Mouse (Mus musculus): ENCODE measurements around the gene Ndufaf1.
A peak's percentile ranks its signal among the peaks of the same experiment; 100 is the strongest.
"Not testable (repeated sequence)": the region's sequence is repeated elsewhere in the genome, so short reads cannot be mapped to it uniquely, and the experiment has no call there.

Ndufaf1 gene

DNA sequence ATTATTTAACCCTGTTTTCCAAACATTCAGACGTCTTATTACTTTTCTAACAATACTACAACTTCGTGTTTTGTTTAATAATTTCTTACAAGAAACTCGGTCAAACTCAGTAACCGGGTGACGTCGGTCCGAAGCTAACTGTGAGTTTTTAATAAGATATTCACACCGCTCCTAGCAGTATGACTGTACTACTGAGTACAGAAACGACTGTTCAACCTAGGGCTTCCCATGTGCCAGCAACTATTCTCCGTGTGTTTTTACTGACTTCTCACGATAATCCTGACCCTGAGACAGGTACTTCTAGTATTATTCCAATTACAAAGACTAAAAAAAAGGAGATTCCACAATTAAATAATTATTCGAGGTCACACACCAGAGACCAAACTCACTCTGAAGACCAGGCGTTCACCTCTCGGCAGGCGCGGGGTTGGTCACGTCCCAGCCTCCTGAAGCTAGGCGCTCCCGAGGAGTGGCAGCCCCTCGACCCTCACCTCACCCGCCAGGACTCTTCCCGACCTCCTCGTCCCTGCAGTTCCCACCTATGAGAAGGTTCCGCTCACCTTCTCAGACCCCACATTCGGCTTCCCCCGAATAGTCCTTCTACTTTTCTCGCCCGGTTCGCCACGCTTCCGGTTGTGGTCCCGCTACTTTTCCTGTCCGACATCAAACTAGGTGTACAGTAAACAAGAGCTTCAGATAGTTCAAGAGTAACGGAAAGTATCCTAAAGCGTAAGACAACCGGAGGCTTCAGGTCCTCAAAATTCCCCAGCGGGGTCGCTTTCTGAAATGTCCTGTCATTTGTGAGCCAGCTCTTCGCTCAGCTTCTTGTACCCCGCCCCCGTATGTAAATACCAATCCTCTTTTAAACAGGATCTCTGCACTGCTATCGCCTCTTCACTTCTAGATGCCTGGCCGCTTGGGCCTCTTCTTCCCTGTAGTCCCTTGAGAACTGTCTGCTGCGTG is at the start of gene Ndufaf1:
Gene Ndufaf1 (minus strand): TSS at position 608 of the 963 bp plus-strand sequence.
- DNase-seq (ENCODE audit: low spot score in 2 of 2) = peak; percentile 67 to 70

DNA sequence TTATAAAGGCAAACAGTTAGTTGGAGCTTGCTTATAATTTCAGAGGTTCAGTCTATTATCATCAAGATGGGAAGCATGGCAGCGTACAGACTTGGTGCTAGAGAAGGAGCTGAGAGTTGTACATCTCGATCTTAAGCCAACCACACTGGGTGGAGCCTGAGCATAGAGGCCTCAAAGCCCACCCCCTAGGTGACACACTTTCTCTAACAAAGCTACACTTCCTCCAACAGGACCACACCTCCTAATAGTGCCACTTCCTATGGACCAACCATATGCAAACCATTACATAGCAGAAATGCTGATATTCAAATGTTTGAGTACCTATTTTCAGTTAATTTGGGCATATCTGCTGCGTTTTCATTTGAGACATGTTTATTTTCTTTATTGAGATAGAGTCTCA is 47.4 kb upstream of the Ndufaf1 start:
- DNase-seq (ENCODE audit: low spot score in 2 of 2) = no peak

DNA sequence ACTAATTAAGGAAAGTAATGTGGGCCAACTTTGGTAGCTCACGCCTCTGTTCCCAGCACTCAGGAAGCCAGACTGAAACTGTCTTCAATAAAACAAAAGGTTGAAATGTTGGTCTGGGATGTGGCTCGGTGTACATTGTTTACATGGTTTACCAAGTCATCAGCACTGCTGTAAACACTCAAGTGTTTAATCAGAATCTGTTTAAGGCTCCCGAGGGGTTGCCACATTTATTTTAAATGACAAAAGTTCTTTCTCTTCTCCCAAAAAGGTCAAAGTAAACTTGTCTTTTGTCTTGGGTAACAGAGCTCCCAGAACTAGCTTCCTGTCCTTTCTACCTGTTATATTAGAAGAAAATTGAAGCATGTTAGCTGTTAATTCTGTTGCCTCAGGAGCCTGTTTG is 45.0 kb upstream of the Ndufaf1 start:
- DNase-seq (ENCODE audit: low spot score in 2 of 2) = no peak

DNA sequence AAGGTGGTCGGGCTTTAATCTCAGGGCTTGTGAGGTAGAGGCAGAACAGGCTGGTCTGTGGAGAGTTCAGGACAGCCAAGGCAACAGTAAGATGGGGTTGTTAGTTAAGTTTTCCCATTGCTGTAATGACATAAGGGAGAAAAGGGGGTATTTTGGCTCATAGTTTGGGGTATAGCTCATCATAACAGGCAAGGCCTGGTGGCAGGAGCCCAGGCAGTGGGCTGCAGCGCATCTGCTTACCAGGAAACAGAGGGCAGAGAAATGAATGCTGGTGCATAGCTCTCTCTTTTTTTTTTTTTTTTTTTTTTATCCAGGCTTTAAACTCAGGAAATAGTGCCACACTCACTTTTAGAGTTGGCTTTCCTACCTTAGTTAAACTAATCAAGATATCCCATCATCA is 40.5 kb upstream of the Ndufaf1 start:
- DNase-seq (ENCODE audit: low spot score in 2 of 2) = no peak

DNA sequence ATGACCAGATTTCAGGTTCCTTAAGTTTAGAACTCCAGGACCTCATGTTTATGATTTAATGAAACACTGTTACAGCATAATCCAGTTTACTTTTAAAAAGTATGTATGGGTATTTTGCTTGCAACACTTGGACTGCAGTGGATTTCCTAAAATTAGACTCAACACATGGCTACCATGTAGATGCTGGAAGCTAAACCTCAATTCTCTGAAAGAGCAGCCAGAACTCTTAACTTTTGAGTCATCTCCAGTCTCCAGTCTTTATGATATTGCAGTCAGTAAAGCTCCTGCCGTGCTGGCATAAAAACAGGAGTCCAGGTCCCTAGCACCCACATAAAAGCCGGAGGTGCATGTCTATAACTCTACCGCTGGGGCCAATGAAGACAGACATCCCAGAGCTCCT is 37.3 kb upstream of the Ndufaf1 start:
- DNase-seq (ENCODE audit: low spot score in 2 of 2) = no peak

DNA sequence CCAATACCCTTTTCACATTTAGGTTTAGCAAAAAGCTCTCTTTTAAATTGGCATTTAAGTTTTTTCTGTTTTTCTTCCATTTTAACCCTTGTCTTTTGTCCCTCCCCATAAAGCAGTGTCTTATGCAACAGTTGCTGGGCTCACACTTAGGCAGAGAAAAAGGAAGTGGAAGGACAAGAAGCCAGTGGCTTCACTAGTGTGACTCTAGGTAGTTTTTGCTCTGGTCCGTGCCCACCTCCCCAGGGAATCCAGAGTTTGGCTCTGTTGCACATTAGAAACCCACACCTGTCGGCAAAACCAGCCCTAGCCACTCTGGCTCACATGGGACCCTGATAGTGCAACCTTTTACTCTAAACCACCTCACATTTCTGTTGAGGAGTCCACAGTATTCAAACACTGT is 35.8 kb upstream of the Ndufaf1 start:
- no peak for DNase-seq (ENCODE audit: low spot score in 2 of 2)

DNA sequence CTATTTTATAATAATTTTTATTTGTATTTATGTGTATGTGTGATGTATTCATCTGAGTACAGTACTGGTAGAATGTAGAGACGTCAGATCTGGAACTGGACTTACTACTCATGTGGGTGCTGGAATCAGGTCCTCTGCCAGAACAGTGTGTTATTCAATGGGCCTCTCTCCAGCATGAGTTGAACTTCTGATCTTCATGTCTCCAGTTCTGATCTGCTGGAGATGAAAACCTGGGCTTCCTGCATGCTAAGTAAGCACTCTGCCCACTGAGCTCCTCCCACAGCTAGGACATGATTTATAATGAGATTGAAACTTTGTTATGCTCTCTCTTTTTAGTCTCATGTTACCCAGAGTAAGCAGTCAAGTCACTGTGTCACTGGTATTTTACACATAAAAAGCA is 33.5 kb upstream of the Ndufaf1 start:
- DNase-seq (ENCODE audit: low spot score in 2 of 2) = no peak

DNA sequence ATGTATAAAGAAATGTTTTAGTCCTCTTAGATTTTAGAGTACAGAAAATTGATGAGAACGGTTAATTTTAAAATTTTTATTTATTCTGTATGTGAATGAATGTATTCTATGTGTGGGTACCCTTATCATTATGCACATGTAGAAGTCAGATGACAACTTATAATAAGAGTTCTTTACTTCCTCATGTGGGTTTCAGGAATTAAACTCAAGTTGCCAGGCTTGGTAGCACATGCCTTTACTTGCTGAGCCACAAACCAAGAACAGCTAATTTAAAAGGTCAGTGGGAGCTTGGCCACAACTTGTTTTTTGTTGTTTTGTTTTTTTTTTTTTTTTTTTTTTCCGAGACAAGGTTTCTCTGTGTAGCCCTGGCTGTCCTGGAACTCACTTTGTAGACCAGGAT is 32.2 kb upstream of the Ndufaf1 start:
- no peak for DNase-seq (ENCODE audit: low spot score in 2 of 2)

DNA sequence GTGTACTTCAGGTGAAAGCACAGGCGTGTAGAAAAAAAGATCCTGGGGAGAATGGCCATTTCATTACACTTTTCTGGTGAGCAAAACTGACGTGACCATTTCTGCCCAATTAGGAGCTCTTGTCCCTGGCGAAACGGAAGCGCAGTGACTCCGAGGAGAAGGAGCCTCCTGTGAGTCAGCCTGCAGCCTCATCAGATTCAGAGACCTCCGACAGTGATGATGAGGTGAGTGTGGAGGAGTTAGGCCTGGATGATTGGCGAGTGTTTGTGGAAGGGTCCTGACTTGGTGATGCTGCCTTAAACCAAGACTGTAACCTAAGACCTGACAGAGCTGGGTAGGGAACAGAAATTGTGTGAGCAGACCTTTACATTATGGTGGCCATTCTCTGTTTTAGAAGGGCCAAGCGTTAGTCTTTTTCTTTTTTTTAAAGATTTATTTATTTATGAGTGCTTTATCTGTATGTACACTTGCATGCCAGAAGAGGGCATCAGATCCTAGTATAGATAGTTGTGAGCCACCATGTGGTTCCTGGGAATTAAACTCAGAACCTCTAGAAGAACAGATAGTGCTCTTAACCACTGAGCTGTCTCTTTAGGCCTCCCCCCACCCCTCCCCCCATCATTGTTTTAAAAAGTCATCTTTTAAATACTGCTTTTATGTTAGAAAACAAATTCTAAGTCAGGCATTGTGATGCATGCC is 29.5 kb upstream of the Ndufaf1 start:
- no peak for DNase-seq (ENCODE audit: low spot score in 2 of 2)

DNA sequence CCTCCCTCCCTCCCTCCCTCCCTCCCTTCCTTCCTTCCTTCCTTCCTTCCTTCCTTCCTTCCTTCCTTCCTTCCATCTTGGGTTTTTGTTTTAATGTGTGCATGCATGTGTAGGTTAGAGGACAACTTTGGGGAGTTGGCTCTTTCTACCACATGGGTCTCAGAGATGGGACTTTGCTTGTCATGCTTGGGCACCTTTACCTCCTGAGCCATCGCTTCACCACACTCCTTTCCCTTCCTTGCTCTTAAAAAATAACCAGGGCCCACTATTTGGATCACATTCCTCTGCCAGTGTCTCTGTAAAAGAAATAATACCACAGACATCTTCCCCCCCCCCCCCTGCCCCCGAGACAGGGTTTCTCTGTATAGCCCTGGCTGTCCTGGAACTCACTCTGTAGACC is 21.1 kb upstream of the Ndufaf1 start:
- DNase-seq (ENCODE audit: low spot score in 2 of 2) = no peak

DNA sequence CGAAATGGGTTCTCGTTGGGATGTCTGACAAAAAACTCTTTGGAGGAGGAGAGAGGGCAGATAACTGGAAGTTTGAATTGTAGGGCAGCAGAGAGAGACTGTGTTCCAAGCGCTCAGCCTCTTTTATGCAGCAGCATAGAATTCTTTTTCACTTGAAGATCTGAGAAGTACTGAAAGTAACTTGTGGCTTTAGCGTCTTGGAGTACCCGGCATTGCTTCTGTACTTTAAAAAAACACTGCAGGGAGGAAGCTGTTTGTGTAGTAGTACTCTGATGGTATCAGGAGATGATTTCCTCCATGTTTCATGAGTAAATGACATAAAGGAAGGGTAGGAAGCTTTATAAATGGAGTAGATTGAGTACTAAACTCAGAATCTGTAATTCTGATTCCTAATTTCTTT is 13.2 kb upstream of the Ndufaf1 start:
- DNase-seq (ENCODE audit: low spot score in 2 of 2) = no peak

DNA sequence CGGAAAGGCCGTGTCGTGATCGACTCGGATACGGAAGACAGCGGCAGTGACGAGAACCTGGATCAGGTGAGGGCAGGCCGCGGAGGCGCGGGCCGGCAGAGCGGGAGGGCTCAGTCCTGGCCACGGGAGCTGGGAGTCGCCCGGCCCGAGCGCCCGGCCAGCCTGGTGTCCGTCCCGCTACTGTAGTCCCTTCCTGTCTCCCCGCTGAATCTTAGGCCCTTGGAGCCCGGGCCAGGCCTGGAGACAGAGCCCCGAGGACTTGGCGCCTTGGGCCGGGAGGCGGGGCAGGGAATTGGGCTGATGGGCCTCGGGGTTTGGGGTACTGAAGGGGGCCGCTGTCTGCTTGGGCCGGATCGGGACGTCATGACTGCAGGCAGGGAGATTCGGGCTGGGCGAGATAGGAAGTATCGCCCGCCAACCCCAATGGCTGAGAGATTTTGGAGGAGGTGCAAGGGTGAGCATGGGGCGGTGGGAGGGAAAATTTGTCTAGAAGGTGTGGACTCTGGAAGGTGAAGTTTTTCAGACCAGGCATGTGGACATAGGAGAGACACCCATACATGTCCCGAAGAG is 12.7 kb upstream of the Ndufaf1 start:
- DNase-seq (ENCODE audit: low spot score in 2 of 2) = no peak

DNA sequence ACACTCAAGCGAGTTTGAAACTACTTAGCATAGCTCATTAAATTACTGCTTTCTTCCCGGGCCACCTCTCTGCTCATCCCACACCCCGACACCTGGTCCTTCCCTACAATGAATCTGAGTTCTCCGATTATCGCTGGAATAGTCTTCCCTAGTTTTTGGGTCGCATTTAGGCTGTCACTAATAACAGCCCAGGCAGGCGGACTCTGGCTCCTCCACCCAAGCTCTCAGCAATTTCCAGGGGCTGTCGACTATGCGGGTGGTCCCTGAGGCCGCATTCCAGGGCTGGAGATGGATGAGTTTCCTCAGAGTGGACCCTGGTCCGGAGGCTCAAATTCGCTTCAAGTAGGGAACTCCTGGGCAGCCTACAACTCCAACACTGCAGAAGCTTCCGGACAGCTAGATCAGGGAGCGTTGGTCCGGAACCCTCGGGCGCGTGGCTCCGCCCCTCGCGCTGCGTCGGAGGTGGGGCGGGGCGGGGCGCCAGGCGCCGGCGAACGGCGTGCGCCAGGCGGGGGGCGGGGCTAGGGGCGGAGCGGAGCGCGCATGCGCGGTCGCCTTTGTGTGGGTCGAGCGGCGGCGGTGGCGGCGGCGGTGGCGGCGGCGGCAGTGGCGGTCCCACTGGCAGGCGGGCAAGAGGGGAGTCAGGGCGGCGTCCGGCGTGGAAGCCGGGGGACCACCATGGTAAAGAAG is 12.0 kb upstream of the Ndufaf1 start, which contains the start of gene Rtf1:
Gene Rtf1 (plus strand): TSS at position 544 of the 690 bp plus-strand sequence.
- DNase-seq (ENCODE audit: low spot score in 2 of 2) = peak; percentile 83 to 86

DNA sequence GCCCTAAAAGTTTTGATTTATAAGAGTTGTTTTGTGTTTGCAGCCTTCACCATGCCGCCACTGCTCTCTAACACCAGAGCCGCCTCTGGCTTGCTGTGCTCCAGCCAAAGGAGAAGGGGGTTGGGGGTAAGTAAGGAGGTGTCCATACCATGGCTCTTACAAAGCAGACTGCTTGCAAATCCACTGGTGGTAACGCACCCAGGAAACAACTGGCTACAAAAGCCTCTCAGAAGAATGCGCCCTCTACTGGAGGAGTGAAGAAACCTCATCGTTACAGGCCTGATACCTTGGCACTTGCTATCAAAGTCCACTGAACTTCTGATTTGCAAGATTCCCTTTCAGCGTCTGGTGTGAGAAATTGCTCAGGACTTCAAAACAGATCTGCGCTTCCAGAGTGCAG is 6.4 kb upstream of the Ndufaf1 start:
- no peak for DNase-seq (ENCODE audit: low spot score in 2 of 2)

DNA sequence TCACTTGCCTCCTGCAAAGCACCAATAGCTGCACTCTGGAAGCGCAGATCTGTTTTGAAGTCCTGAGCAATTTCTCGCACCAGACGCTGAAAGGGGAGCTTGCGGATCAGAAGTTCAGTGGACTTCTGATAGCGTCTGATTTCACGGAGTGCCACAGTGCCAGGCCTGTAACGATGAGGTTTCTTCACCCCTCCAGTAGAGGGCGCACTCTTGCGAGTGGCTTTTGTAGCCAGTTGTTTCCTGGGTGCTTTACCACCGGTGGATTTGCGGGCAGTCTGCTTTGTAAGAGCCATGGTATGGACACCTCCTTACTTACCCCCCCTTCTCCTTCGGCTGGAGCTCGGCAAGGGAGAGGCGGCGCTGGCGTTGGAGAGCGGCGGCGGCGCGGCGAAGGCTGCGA is 3.1 kb upstream of the Ndufaf1 start:
- not testable (repeated sequence) for DNase-seq (ENCODE audit: low spot score in 2 of 2)

DNA sequence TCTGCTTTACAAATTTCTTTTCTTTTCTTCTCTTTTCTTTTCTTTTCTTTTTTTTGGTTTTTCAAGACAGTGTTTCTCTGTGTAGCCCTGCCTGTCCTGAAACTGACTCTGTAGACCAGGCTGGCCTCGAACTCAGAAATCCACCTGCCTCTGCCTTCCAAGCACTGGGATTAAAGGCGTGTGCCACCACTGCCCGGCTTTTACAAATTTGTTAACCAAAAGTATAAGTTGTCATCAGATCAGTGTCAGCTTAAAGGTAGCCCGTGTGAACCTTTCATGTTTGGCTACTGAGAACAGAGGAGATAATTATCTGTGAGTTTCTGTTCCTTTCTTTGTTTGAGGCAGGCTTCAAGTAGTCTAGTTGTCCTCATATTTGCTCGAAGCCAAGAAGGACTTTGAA is 18.4 kb downstream of the Ndufaf1 start:
- no peak for DNase-seq (ENCODE audit: low spot score in 2 of 2)

DNA sequence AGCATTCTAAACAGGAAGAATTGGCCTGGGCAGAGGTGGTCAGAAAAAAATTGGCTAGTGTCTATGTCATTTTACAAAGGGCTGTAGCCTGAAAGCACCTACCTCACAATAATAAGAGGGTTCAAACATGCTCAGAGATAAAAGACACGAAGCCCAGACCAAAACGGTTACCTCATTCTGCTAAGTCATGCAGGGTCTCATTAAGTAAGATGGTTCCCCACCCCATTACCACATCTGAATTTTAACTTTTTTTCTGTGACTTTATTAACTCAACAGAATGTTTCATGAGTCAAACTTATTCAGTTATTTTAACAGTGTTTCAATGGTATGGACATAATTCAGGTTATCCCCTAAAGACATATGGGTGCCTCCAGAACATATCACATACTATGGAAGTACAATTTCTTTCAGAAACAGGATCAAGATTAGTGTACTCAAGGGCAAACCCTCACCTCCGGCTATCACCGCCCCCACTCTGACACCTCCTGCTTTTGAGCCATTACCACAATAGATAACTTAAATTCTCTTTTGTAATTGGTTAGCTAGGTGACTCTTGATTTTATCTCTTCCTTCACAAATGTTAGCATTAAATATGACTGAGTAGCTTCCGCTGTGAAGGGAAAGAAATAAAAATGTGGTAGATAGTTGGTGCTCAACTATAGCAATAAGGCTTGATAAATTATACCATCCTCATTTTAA is 21.3 kb downstream of the Ndufaf1 start:
- DNase-seq (ENCODE audit: low spot score in 2 of 2) = no peak

DNA sequence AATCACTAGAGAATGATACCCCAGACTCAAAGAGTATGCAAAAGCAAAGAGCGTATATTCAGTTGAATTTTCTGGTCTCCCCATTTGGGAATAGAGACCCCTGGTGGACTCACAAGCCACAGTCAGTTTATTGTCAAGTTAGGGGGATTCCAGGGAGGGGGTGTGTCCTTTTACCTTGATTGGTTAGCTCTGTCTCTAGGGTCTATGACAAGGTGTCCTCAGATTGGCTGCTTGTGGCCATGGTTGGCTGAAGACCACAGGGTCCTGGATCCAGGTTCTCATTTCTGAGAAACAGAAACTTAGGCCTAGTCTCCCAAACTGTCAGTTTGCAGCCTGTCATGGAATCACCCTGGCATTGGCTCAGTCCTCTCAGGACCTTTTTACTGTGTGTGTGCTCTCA is 25.8 kb downstream of the Ndufaf1 start:
- no peak for DNase-seq (ENCODE audit: low spot score in 2 of 2)

DNA sequence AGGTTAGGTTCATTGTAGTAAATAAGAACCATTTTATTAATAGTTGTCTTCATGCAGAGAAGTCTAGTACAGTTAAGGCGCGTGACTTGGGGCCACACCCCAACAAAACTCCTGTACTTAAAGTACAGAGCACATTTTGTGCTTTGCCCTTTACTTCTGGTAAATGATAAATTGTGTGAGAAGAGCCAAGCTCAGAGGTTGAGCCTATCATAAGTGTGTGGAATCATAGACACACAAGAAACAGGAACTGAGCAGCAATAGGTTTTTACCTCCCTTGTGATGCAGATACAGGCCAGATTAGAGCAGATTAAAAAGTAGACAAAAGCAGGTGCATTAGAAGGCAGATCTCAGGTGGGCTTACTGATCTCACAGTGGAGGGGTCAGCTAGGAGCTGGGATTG is 41.3 kb downstream of the Ndufaf1 start:
- no peak for DNase-seq (ENCODE audit: low spot score in 2 of 2)

DNA sequence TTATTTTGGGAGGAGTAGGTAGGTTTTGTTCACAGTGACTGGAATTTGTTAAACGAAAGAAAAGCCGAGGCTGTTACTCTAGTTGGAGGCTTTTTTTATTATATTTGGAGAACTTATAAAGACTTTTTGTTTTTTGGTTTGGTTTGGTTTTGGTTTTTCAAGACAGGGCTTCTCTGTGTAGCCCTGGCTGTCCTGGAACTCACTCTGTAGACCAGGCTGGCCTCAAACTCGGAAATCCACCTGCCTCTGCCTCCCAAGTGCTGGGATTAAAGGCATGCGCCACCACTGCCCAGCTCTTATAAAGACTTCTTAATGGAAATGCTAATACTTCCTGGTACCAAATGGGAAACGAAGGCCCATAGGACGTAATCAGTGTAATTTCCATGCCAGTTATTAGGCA is 43.6 kb downstream of the Ndufaf1 start:
- not testable (repeated sequence) for DNase-seq (ENCODE audit: low spot score in 2 of 2)

DNA sequence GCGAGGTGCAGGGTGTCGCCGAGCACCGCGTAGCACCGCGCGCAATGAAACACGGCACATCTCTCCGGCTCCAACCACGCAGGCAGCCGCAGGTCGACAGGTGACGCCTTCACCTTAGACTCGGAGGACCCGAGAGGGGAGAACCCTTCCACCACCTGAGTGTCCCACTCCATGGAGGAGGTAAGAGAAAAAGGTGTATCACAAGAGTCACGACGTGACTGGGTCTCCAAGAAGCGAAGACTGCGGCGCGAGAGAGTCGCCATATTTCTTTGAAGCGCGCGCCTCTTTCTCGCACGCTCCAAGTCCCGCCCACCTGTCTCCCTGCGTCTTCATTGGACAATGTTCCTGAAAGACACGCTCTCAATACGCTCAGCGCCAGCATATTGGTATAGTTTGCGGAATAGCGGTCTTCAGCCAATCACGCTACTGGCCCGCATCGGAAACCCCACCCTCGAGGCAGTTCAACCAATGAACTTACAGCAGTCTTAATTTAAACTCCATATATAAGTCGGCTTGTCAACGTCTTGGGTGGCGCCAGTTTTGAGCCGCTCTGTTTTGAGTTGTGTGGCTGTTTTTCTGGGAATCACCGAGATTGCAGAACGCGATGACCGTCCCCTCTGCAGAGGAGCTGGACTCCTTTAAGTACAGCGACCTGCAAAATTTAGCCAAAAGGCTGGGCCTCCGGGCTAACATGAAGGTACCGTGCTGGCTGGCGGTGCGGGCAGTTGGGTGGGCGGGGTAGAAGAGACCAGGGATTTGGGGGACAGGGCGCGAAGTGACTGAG is 44.2 kb downstream of the Ndufaf1 start, which contains the start of the genes Nusap1 and Oip5:
Gene Nusap1 (plus strand): TSS at position 100 of the 784 bp plus-strand sequence.
Gene Oip5 (minus strand): TSS at position 271 of the 784 bp plus-strand sequence.
- DNase-seq (ENCODE audit: low spot score in 2 of 2) = peak; percentile 93 to 97
